Mouse (Mus musculus): Measurements from ENCODE around the gene Txndc8. TPM values are rescaled to one million over a fixed set of nuclear protein-coding genes. Genes with fewer than 3 reads are reported as not detected.

The Txndc8 gene
- not detected in 2 replicates for polyA plus RNA-seq (2021; fragmentation: Nextera tagmentation)
- long read RNA-seq, experiment 1 = 0 reads
- long read RNA-seq, experiment 2 = 0 reads

DNA sequence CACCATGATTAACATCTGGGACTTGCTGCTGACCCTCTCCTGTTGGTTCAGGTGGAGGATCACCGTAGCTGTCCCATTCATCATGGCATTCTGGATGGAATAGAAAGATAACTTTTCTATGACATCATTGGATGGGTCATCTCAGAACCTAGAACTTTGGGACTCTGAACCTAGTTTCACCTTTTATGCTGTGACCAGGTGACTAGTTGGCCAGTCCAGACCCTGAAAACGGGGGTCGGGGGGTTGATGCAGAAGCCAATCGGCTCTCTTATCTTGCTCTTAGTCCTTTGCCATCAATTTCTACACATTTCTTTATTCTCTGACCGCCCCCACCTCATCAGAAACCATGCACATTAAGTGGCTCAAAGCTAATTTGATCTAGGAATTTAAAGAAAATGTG is at the start of gene Txndc8:
TSS of gene Txndc8 (minus strand) at position 101 of the 400 bp plus-strand sequence.

GRCm38 (mm10) chr4:57956029-57956960 is 52.6 kb downstream of the Txndc8 start, which contains the start of gene Txn1:
Gene Txn1, minus strand, starts transcription at chr4:57956411.

Other genes with a start within 250 kb of the Txndc8 start
- gene D630039A03Rik, start 92.8 kb downstream of the Txndc8 start, polyA plus RNA-seq (2021; fragmentation: Nextera tagmentation) = 0.11 TPM in 1 of 2 replicates, not detected in the other
- gene Txn1, start 52.7 kb downstream of the Txndc8 start, polyA plus RNA-seq (2021; fragmentation: Nextera tagmentation) = 140 and 141 TPM in 2 replicates
- gene Svep1, start 197.7 kb upstream of the Txndc8 start, polyA plus RNA-seq (2021; fragmentation: Nextera tagmentation) = 0.17 and 0.21 TPM in 2 replicates